Mouse (Mus musculus): ENCODE measurements around the gene Tmem14c. TPM values are rescaled to one million over a fixed set of nuclear protein-coding genes. Genes with fewer than 3 reads are reported as not detected.

The Tmem14c gene
- polyA plus RNA-seq, 1 experiment from 2014 or later: 207 TPM

DNA sequence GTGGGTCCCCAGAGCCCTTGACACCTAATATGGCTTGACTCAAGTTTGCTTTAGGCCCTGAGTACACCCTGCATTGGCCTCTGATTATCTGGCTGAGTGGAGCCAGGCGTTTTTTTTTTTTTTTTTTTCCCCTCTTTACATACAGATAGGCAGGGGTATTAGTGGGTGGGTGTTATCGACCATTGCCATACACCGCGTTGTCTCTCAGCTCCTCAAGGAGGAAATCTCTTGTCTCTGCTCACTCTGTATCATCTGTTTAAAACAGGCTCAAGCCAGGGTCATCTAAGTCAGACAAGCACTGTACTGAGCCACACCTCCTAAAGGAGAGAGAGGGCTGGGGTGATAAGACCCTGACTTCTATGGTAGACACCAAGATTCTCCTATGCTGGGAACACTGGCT lies 1.7 kb downstream of the Tmem14c start:
- H3K4me3 ChIP-seq (replicated peaks): no peak overlapping the region
- no peak overlapping the region for H3K27ac ChIP-seq
- ATAC-seq (replicated peaks; ENCODE audit: low FRiP score): no peak; the same call in 1 of the 2 replicates
- H3K4me1 ChIP-seq: peaks cover 15% of the 10 kb centered on the region
- H3K4me2 ChIP-seq: peak overlapping the region; percentile 70; the same call in 1 of the 2 replicates
- H3K9ac ChIP-seq: no peak overlapping the region
- 76% methylated on average over 4 of the region's 4 CpGs for WGBS
- no peaks in the 10 kb centered on the region for H3K27me3 ChIP-seq
- H3K9me3 ChIP-seq (replicated peaks): no peaks in the 10 kb centered on the region
- peaks cover 72% of the 10 kb centered on the region for H3K36me3 ChIP-seq

DNA sequence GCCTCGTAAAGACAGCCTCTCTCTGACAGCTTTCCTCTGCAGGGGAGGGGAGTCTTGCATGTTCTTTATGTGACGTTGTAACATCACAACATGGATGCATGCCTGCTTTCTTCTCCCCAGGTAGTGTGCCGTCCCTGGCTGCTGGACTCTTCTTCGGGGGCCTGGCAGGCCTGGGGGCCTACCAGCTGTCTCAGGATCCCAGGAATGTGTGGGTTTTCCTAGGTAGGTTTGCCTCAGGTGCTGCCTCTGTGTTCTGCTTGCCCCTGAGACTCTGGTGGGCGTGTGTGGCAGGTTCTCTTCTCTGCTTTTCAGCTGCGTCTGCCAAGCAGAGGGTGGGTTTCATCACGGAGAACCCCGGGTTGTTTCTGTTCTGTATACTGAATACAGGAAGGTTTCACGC lies 2.1 kb downstream of the Tmem14c start:
- Histone ChIP-seq H3K4me3 (replicated peaks) (no peak overlapping the region), H3K27ac (no peak overlapping the region), H3K9me3 (replicated peaks) (no peaks in the 10 kb centered on the region), H3K9ac (no peak overlapping the region), H3K27me3 (no peaks in the 10 kb centered on the region), H3K4me1 (peaks cover 15% of the 10 kb centered on the region), H3K36me3 (peaks cover 72% of the 10 kb centered on the region), H3K4me2 (no peak overlapping the region)
- WGBS: 91% methylated on average over 9 of the region's 9 CpGs
- no peak for ATAC-seq (replicated peaks; ENCODE audit: low FRiP score)

DNA sequence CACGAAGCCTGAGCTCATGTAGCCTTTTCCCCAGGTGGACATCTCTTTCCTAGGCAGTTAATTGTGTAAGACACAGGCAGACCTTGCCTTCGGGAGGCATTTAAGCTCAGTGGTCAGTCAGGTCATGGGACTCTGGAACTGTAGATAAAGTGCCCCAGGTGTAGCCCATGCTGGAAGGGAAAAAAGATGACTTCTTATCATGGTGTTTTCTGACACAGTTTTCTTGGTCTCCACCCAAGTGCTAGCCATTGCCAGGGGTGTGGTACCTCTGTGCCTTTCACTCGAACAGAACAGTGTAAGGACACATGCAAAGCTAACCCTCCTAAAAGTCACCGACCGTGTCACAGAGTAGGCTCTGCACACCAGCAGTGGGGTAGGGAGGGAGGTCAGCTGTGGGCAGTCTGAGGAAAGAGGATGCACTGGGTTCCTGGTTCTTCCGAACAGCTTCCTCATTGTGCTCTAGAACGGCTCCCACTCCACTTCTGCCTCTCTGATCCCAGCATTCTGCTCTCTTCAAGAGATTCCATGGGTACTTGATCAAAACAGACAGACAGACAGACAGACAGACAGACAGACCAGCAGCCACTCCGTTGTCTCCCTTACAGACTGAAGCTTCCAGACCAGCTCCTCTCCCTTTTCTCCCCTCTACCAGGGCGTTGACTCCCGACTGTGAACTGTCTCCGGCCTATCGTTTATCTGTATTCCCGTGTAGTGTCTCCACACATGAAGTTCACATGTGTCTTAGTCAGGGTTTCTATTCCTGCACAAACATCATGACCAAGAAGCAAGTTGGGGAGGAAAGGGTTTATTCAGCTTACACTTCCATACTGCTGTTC lies 2.9 kb downstream of the Tmem14c start:
- Histone ChIP-seq H3K4me2 (no peak overlapping the region), H3K27ac (no peak overlapping the region), H3K9me3 (replicated peaks) (no peaks in the 10 kb centered on the region), H3K36me3 (peaks cover 73% of the 10 kb centered on the region), H3K4me1 (peaks cover 15% of the 10 kb centered on the region), H3K27me3 (no peaks in the 10 kb centered on the region), H3K9ac (no peak overlapping the region), H3K4me3 (replicated peaks) (no peak overlapping the region)
- WGBS: 95% methylated on average over 13 of the region's 13 CpGs
- no peak for ATAC-seq (replicated peaks; ENCODE audit: low FRiP score)

DNA sequence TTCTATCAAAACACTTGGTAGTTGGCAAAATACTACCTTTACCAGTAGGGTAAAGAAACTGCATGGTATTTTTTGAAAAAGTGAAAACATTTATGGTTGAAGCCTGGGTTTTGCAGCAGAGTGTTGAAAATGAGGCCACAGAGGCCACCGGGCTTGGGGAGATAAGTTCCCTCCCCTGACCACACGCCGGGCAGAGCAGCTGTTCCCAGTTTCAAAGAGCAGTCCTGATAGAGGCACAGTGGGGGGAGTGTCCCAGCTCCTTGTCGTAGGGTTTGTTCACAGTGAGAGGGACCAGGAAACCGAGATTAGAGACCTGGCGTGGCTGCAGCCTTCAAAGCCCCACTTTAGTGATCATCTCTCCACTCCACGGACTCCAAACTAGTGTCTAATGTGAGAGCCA lies 4.4 kb downstream of the Tmem14c start:
- no peak for ATAC-seq (replicated peaks; ENCODE audit: low FRiP score)
- Histone ChIP-seq H3K9ac (no peak overlapping the region), H3K4me1 (peaks cover 12% of the 10 kb centered on the region), H3K4me2 (no peak overlapping the region), H3K27me3 (no peaks in the 10 kb centered on the region), H3K4me3 (replicated peaks) (no peak overlapping the region), H3K36me3 (peaks cover 65% of the 10 kb centered on the region), H3K9me3 (replicated peaks) (no peaks in the 10 kb centered on the region), H3K27ac (no peak overlapping the region)
- WGBS: 75% methylated on average over 7 of the region's 7 CpGs

DNA sequence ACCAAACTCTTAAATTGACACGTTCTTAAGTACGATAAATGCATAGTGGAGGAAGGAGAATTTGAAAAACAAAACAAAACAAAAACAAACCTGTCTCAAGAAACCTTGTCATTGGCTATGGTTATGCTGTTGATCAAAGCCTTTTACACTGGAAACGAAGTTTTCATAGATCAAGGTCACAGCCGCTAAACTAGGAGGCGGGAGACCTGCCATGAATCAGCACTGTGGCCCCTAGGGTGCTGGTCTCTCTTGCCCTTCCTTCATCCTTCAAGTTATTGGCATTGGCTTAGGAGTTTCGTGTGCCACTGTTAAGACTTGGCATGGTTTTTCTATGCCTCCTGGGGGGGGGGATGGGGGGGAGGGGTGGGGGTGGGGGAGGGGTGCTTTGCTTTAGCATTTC lies 5.5 kb downstream of the Tmem14c start:
- 87% methylated on average over 6 of the region's 6 CpGs for WGBS
- Histone ChIP-seq H3K27me3 (no peaks in the 10 kb centered on the region), H3K27ac (no peak overlapping the region), H3K4me3 (replicated peaks) (no peak overlapping the region), H3K9me3 (replicated peaks) (no peaks in the 10 kb centered on the region), H3K9ac (no peak overlapping the region), H3K4me1 (peaks cover 10% of the 10 kb centered on the region), H3K4me2 (no peak overlapping the region), H3K36me3 (peaks cover 65% of the 10 kb centered on the region)
- no peak for ATAC-seq (replicated peaks; ENCODE audit: low FRiP score)

DNA sequence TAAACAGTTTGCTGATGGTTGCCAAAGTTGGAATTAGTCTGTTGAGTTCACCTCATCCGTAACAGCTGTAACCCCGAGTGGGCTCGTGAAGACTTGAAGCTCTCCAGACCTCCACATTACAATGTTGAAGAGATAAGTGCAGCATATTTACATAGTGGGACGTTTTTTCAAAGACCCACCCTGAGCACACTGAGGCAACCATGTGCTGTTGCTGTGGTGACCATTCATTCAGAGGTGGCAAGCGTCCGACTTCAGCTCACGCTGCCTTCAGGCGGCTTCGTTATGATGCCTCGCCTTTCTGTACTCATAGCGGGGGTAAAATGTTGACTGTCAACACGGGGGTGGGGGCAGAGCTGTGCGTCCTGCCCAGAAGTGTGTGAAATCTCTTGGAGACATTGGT lies 6.0 kb downstream of the Tmem14c start:
- peaks cover 6% of the 10 kb centered on the region for H3K4me1 ChIP-seq
- no peak for ATAC-seq (replicated peaks; ENCODE audit: low FRiP score)
- no peaks in the 10 kb centered on the region for H3K27me3 ChIP-seq
- peaks cover 65% of the 10 kb centered on the region for H3K36me3 ChIP-seq
- WGBS: 90% methylated on average over 13 of the region's 13 CpGs
- H3K9ac ChIP-seq: no peak overlapping the region
- no peak overlapping the region for H3K4me2 ChIP-seq
- no peak overlapping the region for H3K27ac ChIP-seq
- no peak overlapping the region for H3K4me3 ChIP-seq (replicated peaks)
- no peaks in the 10 kb centered on the region for H3K9me3 ChIP-seq (replicated peaks)

DNA sequence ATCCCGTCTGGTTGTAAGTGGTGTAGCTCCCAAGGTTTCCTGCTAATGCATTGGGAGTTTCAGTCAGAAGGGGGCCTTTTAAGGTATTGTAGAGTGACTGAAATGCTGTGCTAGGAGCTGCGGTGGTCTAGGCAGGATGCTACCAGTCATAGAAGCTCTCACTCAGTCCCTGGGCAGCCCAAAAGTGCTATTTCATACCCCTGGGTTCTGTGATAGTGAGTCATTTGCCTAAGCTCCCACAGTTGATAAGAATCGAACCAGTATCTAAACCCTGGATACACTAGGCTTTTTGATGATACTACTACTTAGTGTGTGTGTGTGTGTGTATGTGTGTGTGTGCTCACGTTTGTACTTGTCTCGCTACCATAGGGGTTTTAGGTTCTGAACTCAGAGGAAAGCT lies 14.0 kb downstream of the Tmem14c start:
- no peaks in the 10 kb centered on the region for H3K4me1 ChIP-seq
- no peak overlapping the region for H3K4me3 ChIP-seq (replicated peaks)
- no peaks in the 10 kb centered on the region for H3K9me3 ChIP-seq (replicated peaks)
- no peak for ATAC-seq (replicated peaks; ENCODE audit: low FRiP score)
- H3K27me3 ChIP-seq: no peaks in the 10 kb centered on the region
- WGBS: 80% methylated on average over 5 of the region's 5 CpGs
- H3K36me3 ChIP-seq: no peaks in the 10 kb centered on the region
- H3K4me2 ChIP-seq: no peak overlapping the region
- H3K9ac ChIP-seq: no peak overlapping the region
- no peak overlapping the region for H3K27ac ChIP-seq

DNA sequence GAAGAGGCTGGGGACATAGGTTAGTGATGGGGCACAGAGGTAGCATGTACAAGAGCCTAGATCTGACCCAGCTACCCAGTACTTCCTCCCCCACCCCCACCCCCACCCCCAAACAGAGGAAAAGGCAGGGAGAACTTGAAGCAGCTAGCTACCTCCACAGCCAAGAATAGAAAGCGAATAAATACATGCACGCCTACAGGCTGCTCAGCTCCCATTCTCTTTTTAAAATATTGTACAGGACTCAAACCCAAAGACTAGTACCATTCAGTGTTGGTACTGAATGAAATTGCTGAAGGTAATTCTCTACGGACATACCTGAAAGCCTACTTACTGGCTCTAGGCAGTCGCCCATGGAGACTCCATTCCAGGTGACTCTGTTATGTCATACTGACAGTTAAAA lies 26.4 kb downstream of the Tmem14c start:
- Histone ChIP-seq H3K4me3 (replicated peaks) (no peak overlapping the region), H3K27ac (no peak overlapping the region), H3K9ac (no peak overlapping the region), H3K4me1 (no peaks in the 10 kb centered on the region), H3K4me2 (no peak overlapping the region), H3K36me3 (no peaks in the 10 kb centered on the region), H3K9me3 (replicated peaks) (no peaks in the 10 kb centered on the region), H3K27me3 (no peaks in the 10 kb centered on the region)
- ATAC-seq (replicated peaks; ENCODE audit: low FRiP score): no peak
- WGBS: 89% methylated on average over 4 of the region's 4 CpGs

DNA sequence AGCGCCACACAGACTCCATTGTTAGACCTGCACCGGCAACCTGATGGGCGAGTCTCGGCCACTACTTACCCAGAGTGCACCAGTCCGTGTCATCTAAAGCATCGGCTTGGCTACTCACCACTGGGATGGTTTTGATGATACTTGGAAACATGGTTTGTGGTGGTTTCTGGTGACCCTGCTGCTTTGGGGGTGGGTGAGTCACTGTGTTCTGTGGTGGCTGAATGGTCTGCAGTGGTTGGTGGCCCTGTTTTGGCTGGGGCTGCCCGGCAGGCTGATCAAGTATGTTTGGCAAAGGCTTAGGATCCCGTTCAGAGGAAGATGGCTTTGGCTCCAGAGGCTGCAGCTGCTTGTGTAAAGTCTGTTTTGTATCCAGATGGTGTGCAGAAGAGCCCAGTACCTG lies 29.8 kb downstream of the Tmem14c start:
- no peak overlapping the region for H3K27ac ChIP-seq
- no peak overlapping the region for H3K4me3 ChIP-seq (replicated peaks)
- no peak overlapping the region for H3K4me2 ChIP-seq
- H3K9me3 ChIP-seq (replicated peaks): no peaks in the 10 kb centered on the region
- H3K9ac ChIP-seq: no peak overlapping the region
- no peaks in the 10 kb centered on the region for H3K27me3 ChIP-seq
- 96% methylated on average over 8 of the region's 8 CpGs for WGBS
- no peaks in the 10 kb centered on the region for H3K36me3 ChIP-seq
- ATAC-seq (replicated peaks; ENCODE audit: low FRiP score): no peak
- no peaks in the 10 kb centered on the region for H3K4me1 ChIP-seq

DNA sequence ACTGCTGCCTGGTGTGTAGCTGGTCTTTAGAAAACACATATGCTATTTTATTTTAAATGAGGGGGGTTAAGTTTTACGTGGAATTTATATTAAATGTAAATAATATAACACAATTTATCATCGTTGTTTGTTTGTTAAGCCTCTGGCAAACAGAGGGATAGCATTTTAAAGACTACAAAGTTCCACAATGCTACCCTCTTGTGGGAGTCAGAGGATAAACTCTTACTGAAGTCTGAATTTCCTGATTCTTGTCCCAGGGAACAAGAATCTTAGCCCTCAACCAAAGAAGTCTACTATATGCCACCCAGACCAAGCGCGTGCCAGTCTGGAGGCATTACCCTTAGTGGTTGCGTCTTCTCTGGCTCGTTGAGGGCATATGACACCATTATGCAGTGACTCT lies 31.2 kb downstream of the Tmem14c start:
- ATAC-seq (replicated peaks; ENCODE audit: low FRiP score): no peak
- Histone ChIP-seq H3K4me3 (replicated peaks) (no peak overlapping the region), H3K36me3 (no peaks in the 10 kb centered on the region), H3K9me3 (replicated peaks) (no peaks in the 10 kb centered on the region), H3K4me2 (no peak overlapping the region), H3K9ac (no peak overlapping the region), H3K27me3 (no peaks in the 10 kb centered on the region), H3K27ac (no peak overlapping the region), H3K4me1 (no peaks in the 10 kb centered on the region)
- 85% methylated on average over 6 of the region's 6 CpGs for WGBS

DNA sequence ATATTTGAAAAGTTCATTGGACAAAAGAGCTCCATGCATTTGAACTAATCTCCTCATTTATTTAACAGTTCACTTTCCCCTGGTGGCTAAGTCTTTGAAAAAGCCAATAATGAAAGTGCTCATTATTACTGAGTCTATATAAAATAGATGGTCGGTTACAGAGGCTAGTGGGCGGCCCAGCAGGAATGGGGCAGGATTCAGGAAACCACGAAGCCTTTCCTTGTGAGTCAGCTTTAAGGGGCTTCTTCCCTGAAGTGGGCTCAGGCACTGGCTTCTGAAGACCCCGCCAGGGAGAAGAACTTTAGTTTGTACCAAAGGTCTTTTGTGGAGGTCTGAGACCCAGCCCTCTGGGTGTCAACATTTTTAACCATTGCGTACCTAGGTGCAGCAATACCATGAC lies 35.9 kb downstream of the Tmem14c start:
- 82% methylated on average over 5 of the region's 5 CpGs for WGBS
- no peak for ATAC-seq (replicated peaks; ENCODE audit: low FRiP score)

DNA sequence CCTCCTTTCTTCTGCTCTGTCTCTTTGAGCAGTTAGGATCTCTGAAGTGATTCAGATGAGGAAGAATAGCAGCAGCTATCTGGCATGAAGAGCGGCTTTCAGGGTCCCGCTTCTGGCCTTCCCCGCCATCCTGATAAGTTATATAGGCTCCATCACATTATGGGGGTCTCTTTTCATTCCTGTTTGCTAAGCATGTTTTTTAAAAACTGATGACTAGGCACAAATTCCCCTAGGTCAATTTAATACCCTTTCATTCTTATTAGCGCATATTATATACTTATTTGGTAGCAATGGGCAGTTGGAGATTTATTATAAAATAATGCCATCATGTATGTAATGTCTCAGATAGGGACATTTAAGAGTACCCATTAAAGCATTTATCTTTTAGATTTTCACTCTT lies 51.5 kb downstream of the Tmem14c start:
- WGBS: 93% methylated on average over 4 of the region's 4 CpGs
- H3K36me3 ChIP-seq: no peaks in the 10 kb centered on the region

More for the DNA sequence above, 35.9 kb downstream of the Tmem14c start:
- H3K9me3 ChIP-seq (replicated peaks): no peaks in the 10 kb centered on the region
- H3K4me3 ChIP-seq (replicated peaks): no peak overlapping the region
- no peak overlapping the region for H3K27ac ChIP-seq
- H3K9ac ChIP-seq: no peak overlapping the region
- H3K4me1 ChIP-seq: no peaks in the 10 kb centered on the region
- H3K36me3 ChIP-seq: no peaks in the 10 kb centered on the region
- H3K27me3 ChIP-seq: no peaks in the 10 kb centered on the region
- no peak overlapping the region for H3K4me2 ChIP-seq

DNA sequence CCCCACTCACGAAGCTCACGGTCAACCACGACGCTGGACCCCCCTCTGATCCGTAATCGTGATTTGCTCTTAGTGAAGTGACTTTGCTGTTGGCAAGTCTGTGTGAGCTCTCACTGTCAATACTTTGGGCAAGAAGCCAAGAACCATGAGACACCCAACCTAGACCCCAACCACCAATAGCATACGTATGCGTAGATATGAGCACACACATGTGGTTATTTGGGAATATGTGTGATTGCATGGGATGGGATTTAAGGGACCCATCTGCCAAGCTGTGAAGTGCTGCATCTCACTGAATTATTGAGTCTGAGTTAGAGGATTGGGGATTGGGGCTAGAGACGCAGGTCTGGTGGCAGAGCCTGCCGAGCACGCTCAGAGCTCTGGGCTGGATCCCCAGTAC lies 55.5 kb downstream of the Tmem14c start:
- Histone ChIP-seq H3K27ac (no peak overlapping the region), H3K4me2 (no peak overlapping the region), H3K4me1 (no peaks in the 10 kb centered on the region), H3K36me3 (no peaks in the 10 kb centered on the region), H3K9me3 (replicated peaks) (no peaks in the 10 kb centered on the region), H3K9ac (no peak overlapping the region), H3K27me3 (no peaks in the 10 kb centered on the region; the same call in 1 of the 2 replicates), H3K4me3 (replicated peaks) (no peak overlapping the region)
- no peak for ATAC-seq (replicated peaks; ENCODE audit: low FRiP score)
- 91% methylated on average over 11 of the region's 11 CpGs for WGBS

More for the DNA sequence above, 51.5 kb downstream of the Tmem14c start:
- Histone ChIP-seq H3K4me3 (replicated peaks) (no peak overlapping the region), H3K4me1 (no peaks in the 10 kb centered on the region), H3K27ac (no peak overlapping the region), H3K27me3 (no peaks in the 10 kb centered on the region), H3K9ac (no peak overlapping the region), H3K4me2 (no peak overlapping the region), H3K9me3 (replicated peaks) (no peaks in the 10 kb centered on the region)
- ATAC-seq (replicated peaks; ENCODE audit: low FRiP score): no peak

Measured in kidney, embryonic 15.5 days (tissue).